Mouse (Mus musculus): ENCODE data around the gene Cdh13. TPM values are rescaled to one million over a fixed set of nuclear protein-coding genes. Genes with fewer than 3 reads are reported as not detected.

Cdh13 gene
- polyA plus RNA-seq, 1 experiment from 2014 or later, result 67.7 TPM

- Histone ChIP-seq H3K36me3 (ENCODE audit: control insufficient read depth, insufficient read depth) (no peaks in the 10 kb centered on the region), H3K27me3 (ENCODE audit: control insufficient read depth, insufficient read depth, low read length) (no peaks in the 10 kb centered on the region), H3K4me3 (ENCODE audit: low read length) (no peak overlapping the region), H3K27ac (ENCODE audit: low read length) (no peak overlapping the region), H3K9me3 (replicated peaks; ENCODE audit: control insufficient read depth, low read length) (peaks cover 5% of the 10 kb centered on the region), H3K4me1 (ENCODE audit: control insufficient read depth, insufficient read depth, low read length) (peaks cover 6% of the 10 kb centered on the region), H3K4me2 (ENCODE audit: low read depth, low read length) (no peak overlapping the region), H3K9ac (ENCODE audit: low read length) (no peak overlapping the region)
- WGBS, result 30% methylated on average over 8 of the region's 8 CpGs
- peak; percentile 49 for ATAC-seq (replicated peaks; ENCODE audit: extremely low read depth, insufficient read depth, low FRiP score)
These were observed 378.7 kb downstream of the Cdh13 start for GRCm38 (mm10) chr8:118662001-118662829.

GRCm38 (mm10) chr8:118665081-118665480 lies 381.5 kb downstream of the Cdh13 start:
- Histone ChIP-seq H3K4me3 (ENCODE audit: low read length) (no peak overlapping the region), H3K27me3 (ENCODE audit: control insufficient read depth, insufficient read depth, low read length) (no peaks in the 10 kb centered on the region), H3K9ac (ENCODE audit: low read length) (no peak overlapping the region), H3K36me3 (ENCODE audit: control insufficient read depth, insufficient read depth) (no peaks in the 10 kb centered on the region), H3K27ac (ENCODE audit: low read length) (no peak overlapping the region), H3K4me1 (ENCODE audit: control insufficient read depth, insufficient read depth, low read length) (peaks cover 6% of the 10 kb centered on the region), H3K9me3 (replicated peaks; ENCODE audit: control insufficient read depth, low read length) (peaks cover 5% of the 10 kb centered on the region), H3K4me2 (ENCODE audit: low read depth, low read length) (no peak overlapping the region)
- ATAC-seq (replicated peaks; ENCODE audit: extremely low read depth, insufficient read depth, low FRiP score), result no peak
- WGBS, result 85% methylated on average over 5 of the region's 5 CpGs

- Histone ChIP-seq H3K27me3 (ENCODE audit: control insufficient read depth, insufficient read depth, low read length) (no peaks in the 10 kb centered on the region), H3K9me3 (replicated peaks; ENCODE audit: control insufficient read depth, low read length) (peaks cover 5% of the 10 kb centered on the region), H3K4me1 (ENCODE audit: control insufficient read depth, insufficient read depth, low read length) (peaks cover 7% of the 10 kb centered on the region; the same call in 1 of the 2 replicates), H3K4me2 (ENCODE audit: low read depth, low read length) (no peak overlapping the region), H3K36me3 (ENCODE audit: control insufficient read depth, insufficient read depth) (no peaks in the 10 kb centered on the region), H3K27ac (ENCODE audit: low read length) (no peak overlapping the region), H3K9ac (ENCODE audit: low read length) (no peak overlapping the region), H3K4me3 (ENCODE audit: low read length) (no peak overlapping the region)
- WGBS, result 84% methylated on average over 4 of the region's 4 CpGs
- no peak for ATAC-seq (replicated peaks; ENCODE audit: extremely low read depth, insufficient read depth, low FRiP score)
These were observed 384.2 kb downstream of the Cdh13 start for GRCm38 (mm10) chr8:118667736-118668135.

GRCm38 (mm10) chr8:118676233-118676632 lies 392.7 kb downstream of the Cdh13 start:
- Histone ChIP-seq H3K27ac (ENCODE audit: low read length) (no peak overlapping the region), H3K36me3 (ENCODE audit: control insufficient read depth, insufficient read depth) (no peaks in the 10 kb centered on the region), H3K9me3 (replicated peaks; ENCODE audit: control insufficient read depth, low read length) (no peaks in the 10 kb centered on the region), H3K4me1 (ENCODE audit: control insufficient read depth, insufficient read depth, low read length) (peaks cover 7% of the 10 kb centered on the region; the same call in 1 of the 2 replicates), H3K27me3 (ENCODE audit: control insufficient read depth, insufficient read depth, low read length) (no peaks in the 10 kb centered on the region), H3K4me3 (ENCODE audit: low read length) (no peak overlapping the region), H3K4me2 (ENCODE audit: low read depth, low read length) (no peak overlapping the region), H3K9ac (ENCODE audit: low read length) (no peak overlapping the region)
- ATAC-seq (replicated peaks; ENCODE audit: extremely low read depth, insufficient read depth, low FRiP score), result no peak
- WGBS, result 75% methylated on average over 6 of the region's 6 CpGs

GRCm38 (mm10) chr8:118679347-118679746 lies 395.8 kb downstream of the Cdh13 start:
- Histone ChIP-seq H3K36me3 (ENCODE audit: control insufficient read depth, insufficient read depth) (no peaks in the 10 kb centered on the region), H3K27me3 (ENCODE audit: control insufficient read depth, insufficient read depth, low read length) (no peaks in the 10 kb centered on the region), H3K4me1 (ENCODE audit: control insufficient read depth, insufficient read depth, low read length) (no peaks in the 10 kb centered on the region; the same call in 1 of the 2 replicates), H3K9ac (ENCODE audit: low read length) (no peak overlapping the region), H3K27ac (ENCODE audit: low read length) (no peak overlapping the region), H3K9me3 (replicated peaks; ENCODE audit: control insufficient read depth, low read length) (no peaks in the 10 kb centered on the region), H3K4me2 (ENCODE audit: low read depth, low read length) (no peak overlapping the region), H3K4me3 (ENCODE audit: low read length) (no peak overlapping the region)
- ATAC-seq (replicated peaks; ENCODE audit: extremely low read depth, insufficient read depth, low FRiP score), result no peak
- WGBS, result 58% methylated on average over 9 of the region's 9 CpGs

- WGBS, result 73% methylated on average over 3 of the region's 3 CpGs
- Histone ChIP-seq H3K4me2 (ENCODE audit: low read depth, low read length) (no peak overlapping the region), H3K27ac (ENCODE audit: low read length) (no peak overlapping the region), H3K9me3 (replicated peaks; ENCODE audit: control insufficient read depth, low read length) (no peaks in the 10 kb centered on the region), H3K36me3 (ENCODE audit: control insufficient read depth, insufficient read depth) (no peaks in the 10 kb centered on the region), H3K9ac (ENCODE audit: low read length) (no peak overlapping the region), H3K4me1 (ENCODE audit: control insufficient read depth, insufficient read depth, low read length) (no peaks in the 10 kb centered on the region; the same call in 1 of the 2 replicates), H3K4me3 (ENCODE audit: low read length) (no peak overlapping the region), H3K27me3 (ENCODE audit: control insufficient read depth, insufficient read depth, low read length) (no peaks in the 10 kb centered on the region)
- no peak for ATAC-seq (replicated peaks; ENCODE audit: extremely low read depth, insufficient read depth, low FRiP score)
These were observed 399.9 kb downstream of the Cdh13 start for GRCm38 (mm10) chr8:118683386-118683785.

GRCm38 (mm10) chr8:118685863-118686262 lies 402.3 kb downstream of the Cdh13 start:
- no peak for ATAC-seq (replicated peaks; ENCODE audit: extremely low read depth, insufficient read depth, low FRiP score)
- no peak overlapping the region for H3K27ac ChIP-seq (ENCODE audit: low read length)
- no peaks in the 10 kb centered on the region for H3K4me1 ChIP-seq (ENCODE audit: control insufficient read depth, insufficient read depth, low read length)
- H3K9me3 ChIP-seq (replicated peaks; ENCODE audit: control insufficient read depth, low read length), result no peaks in the 10 kb centered on the region
- H3K4me2 ChIP-seq (ENCODE audit: low read depth, low read length), result no peak overlapping the region
- H3K36me3 ChIP-seq (ENCODE audit: control insufficient read depth, insufficient read depth), result no peaks in the 10 kb centered on the region
- WGBS, result 85% methylated on average over 1 of the region's 1 CpGs
- H3K9ac ChIP-seq (ENCODE audit: low read length), result no peak overlapping the region
- H3K4me3 ChIP-seq (ENCODE audit: low read length), result no peak overlapping the region
- no peaks in the 10 kb centered on the region for H3K27me3 ChIP-seq (ENCODE audit: control insufficient read depth, insufficient read depth, low read length)

- 78% methylated on average over 1 of the region's 1 CpGs for WGBS
These were observed 406.3 kb downstream of the Cdh13 start for GRCm38 (mm10) chr8:118689849-118690248.

GRCm38 (mm10) chr8:118701312-118701880 lies 417.9 kb downstream of the Cdh13 start:
- H3K27ac ChIP-seq (ENCODE audit: low read length), result no peak overlapping the region; the same call in 1 of the 2 replicates
- WGBS, result 38% methylated on average over 22 of the region's 22 CpGs
- no peaks in the 10 kb centered on the region for H3K27me3 ChIP-seq (ENCODE audit: control insufficient read depth, insufficient read depth, low read length)
- H3K4me3 ChIP-seq (ENCODE audit: low read length), result no peak overlapping the region
- peak overlapping the region; percentile 50 for H3K4me2 ChIP-seq (ENCODE audit: low read depth, low read length)
- peaks cover 3% of the 10 kb centered on the region; the same call in 1 of the 2 replicates for H3K9me3 ChIP-seq (replicated peaks; ENCODE audit: control insufficient read depth, low read length)
- H3K36me3 ChIP-seq (ENCODE audit: control insufficient read depth, insufficient read depth), result no peaks in the 10 kb centered on the region
- no peak overlapping the region for H3K9ac ChIP-seq (ENCODE audit: low read length)
- peak; percentile 87 for ATAC-seq (replicated peaks; ENCODE audit: extremely low read depth, insufficient read depth, low FRiP score)
- peaks cover 7% of the 10 kb centered on the region for H3K4me1 ChIP-seq (ENCODE audit: control insufficient read depth, insufficient read depth, low read length)

More at GRCm38 (mm10) chr8:118689849-118690248, 406.3 kb downstream of the Cdh13 start:
- no peak overlapping the region for H3K4me2 ChIP-seq (ENCODE audit: low read depth, low read length)
- H3K4me1 ChIP-seq (ENCODE audit: control insufficient read depth, insufficient read depth, low read length), result no peaks in the 10 kb centered on the region
- H3K9me3 ChIP-seq (replicated peaks; ENCODE audit: control insufficient read depth, low read length), result no peaks in the 10 kb centered on the region
- H3K27me3 ChIP-seq (ENCODE audit: control insufficient read depth, insufficient read depth, low read length), result no peaks in the 10 kb centered on the region
- no peaks in the 10 kb centered on the region for H3K36me3 ChIP-seq (ENCODE audit: control insufficient read depth, insufficient read depth)
- H3K27ac ChIP-seq (ENCODE audit: low read length), result no peak overlapping the region
- ATAC-seq (replicated peaks; ENCODE audit: extremely low read depth, insufficient read depth, low FRiP score), result no peak
- no peak overlapping the region for H3K9ac ChIP-seq (ENCODE audit: low read length)
- H3K4me3 ChIP-seq (ENCODE audit: low read length), result no peak overlapping the region
